Mouse (Mus musculus): Measurements from ENCODE around the gene Apol7e. TPM values are rescaled to one million over a fixed set of nuclear protein-coding genes. Genes with fewer than 3 reads are reported as not detected.
"Not testable (repeated sequence)": the region's sequence is repeated elsewhere in the genome, so short reads cannot be mapped to it uniquely, and the experiment has no call there.

Gene Apol7e
- polyA plus RNA-seq, 1 experiment from 2014 or later: 0.19 TPM

DNA sequence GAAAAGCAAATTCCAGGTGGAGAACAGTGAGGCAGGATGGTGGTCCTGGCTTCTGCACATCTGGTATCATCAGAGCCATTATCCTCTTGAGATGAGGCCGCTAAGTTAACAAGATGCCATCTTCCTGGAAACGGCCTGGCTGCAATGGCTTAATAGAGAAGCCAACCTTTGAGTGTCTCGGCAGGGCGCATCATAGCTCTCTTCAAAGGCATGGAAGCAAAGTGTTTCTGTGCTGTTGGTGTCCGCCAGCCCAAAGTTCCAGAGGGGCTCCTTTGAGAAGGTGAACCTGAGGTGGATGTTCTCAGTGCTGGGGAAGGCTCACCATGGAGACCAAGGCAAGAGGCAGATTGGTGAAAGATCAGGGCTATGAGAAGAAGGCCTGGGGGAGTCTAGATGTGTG, 32.9 kb downstream of the Apol7e start:
- Histone ChIP-seq H3K36me3 (ENCODE audit: control insufficient read depth, insufficient read depth, low read length) (no peaks in the 10 kb centered on the region), H3K27me3 (ENCODE audit: control insufficient read depth, insufficient read depth, low read length) (no peaks in the 10 kb centered on the region), H3K4me2 (replicated peaks; ENCODE audit: low read depth, low read length) (no peak overlapping the region), H3K4me1 (ENCODE audit: control insufficient read depth, insufficient read depth, low read length) (no peaks in the 10 kb centered on the region), H3K4me3 (ENCODE audit: low read depth, low read length) (no peak overlapping the region), H3K9me3 (ENCODE audit: control insufficient read depth, low read depth, low read length) (no peaks in the 10 kb centered on the region), H3K9ac (replicated peaks; ENCODE audit: low read depth, low read length) (no peak overlapping the region), H3K27ac (ENCODE audit: low read length) (no peak overlapping the region)
- 89% methylated on average over 5 of the region's 5 CpGs for WGBS
- no peak for ATAC-seq (ENCODE audit: insufficient number of reproducible peaks, insufficient read depth, low FRiP score, low read depth)

GRCm38 (mm10) chr15:77732851-77733250, 34.2 kb downstream of the Apol7e start:
- H3K9me3 ChIP-seq (ENCODE audit: control insufficient read depth, low read depth, low read length); H3K9ac ChIP-seq (replicated peaks; ENCODE audit: low read depth, low read length); H3K27me3 ChIP-seq (ENCODE audit: control insufficient read depth, insufficient read depth, low read length); H3K36me3 ChIP-seq (ENCODE audit: control insufficient read depth, insufficient read depth, low read length); H3K4me2 ChIP-seq (replicated peaks; ENCODE audit: low read depth, low read length); H3K4me3 ChIP-seq (ENCODE audit: low read depth, low read length); H3K27ac ChIP-seq (ENCODE audit: low read length); ATAC-seq (ENCODE audit: insufficient number of reproducible peaks, insufficient read depth, low FRiP score, low read depth); H3K4me1 ChIP-seq (ENCODE audit: control insufficient read depth, insufficient read depth, low read length): not testable (repeated sequence)
- 74% methylated on average over 10 of the region's 10 CpGs for WGBS

GRCm38 (mm10) chr15:77733380-77733779, 34.7 kb downstream of the Apol7e start:
- H3K4me2 ChIP-seq (replicated peaks; ENCODE audit: low read depth, low read length); H3K27ac ChIP-seq (ENCODE audit: low read length); ATAC-seq (ENCODE audit: insufficient number of reproducible peaks, insufficient read depth, low FRiP score, low read depth); H3K4me3 ChIP-seq (ENCODE audit: low read depth, low read length); H3K27me3 ChIP-seq (ENCODE audit: control insufficient read depth, insufficient read depth, low read length); H3K9me3 ChIP-seq (ENCODE audit: control insufficient read depth, low read depth, low read length); H3K9ac ChIP-seq (replicated peaks; ENCODE audit: low read depth, low read length); H3K36me3 ChIP-seq (ENCODE audit: control insufficient read depth, insufficient read depth, low read length); H3K4me1 ChIP-seq (ENCODE audit: control insufficient read depth, insufficient read depth, low read length): not testable (repeated sequence)
- WGBS: 58% methylated on average over 8 of the region's 8 CpGs

GRCm38 (mm10) chr15:77733903-77734302, 35.2 kb downstream of the Apol7e start:
- not testable (repeated sequence) for H3K27ac ChIP-seq (ENCODE audit: low read length); H3K4me3 ChIP-seq (ENCODE audit: low read depth, low read length); ATAC-seq (ENCODE audit: insufficient number of reproducible peaks, insufficient read depth, low FRiP score, low read depth); H3K4me1 ChIP-seq (ENCODE audit: control insufficient read depth, insufficient read depth, low read length); H3K9ac ChIP-seq (replicated peaks; ENCODE audit: low read depth, low read length); H3K36me3 ChIP-seq (ENCODE audit: control insufficient read depth, insufficient read depth, low read length); H3K27me3 ChIP-seq (ENCODE audit: control insufficient read depth, insufficient read depth, low read length); H3K9me3 ChIP-seq (ENCODE audit: control insufficient read depth, low read depth, low read length); H3K4me2 ChIP-seq (replicated peaks; ENCODE audit: low read depth, low read length)
- 62% methylated on average over 4 of the region's 4 CpGs for WGBS

- H3K27ac ChIP-seq (ENCODE audit: low read length): no peak overlapping the region
- no peaks in the 10 kb centered on the region for H3K9me3 ChIP-seq (ENCODE audit: control insufficient read depth, low read depth, low read length)
- no peak overlapping the region for H3K9ac ChIP-seq (replicated peaks; ENCODE audit: low read depth, low read length)
- H3K4me2 ChIP-seq (replicated peaks; ENCODE audit: low read depth, low read length): no peak overlapping the region
- H3K27me3 ChIP-seq (ENCODE audit: control insufficient read depth, insufficient read depth, low read length): no peaks in the 10 kb centered on the region
- no peak overlapping the region for H3K4me3 ChIP-seq (ENCODE audit: low read depth, low read length)
- ATAC-seq (ENCODE audit: insufficient number of reproducible peaks, insufficient read depth, low FRiP score, low read depth): peak; percentile 69; the same call in 1 of the 2 replicates
- no peaks in the 10 kb centered on the region for H3K36me3 ChIP-seq (ENCODE audit: control insufficient read depth, insufficient read depth, low read length)
- WGBS: 72% methylated on average over 9 of the region's 9 CpGs
- H3K4me1 ChIP-seq (ENCODE audit: control insufficient read depth, insufficient read depth, low read length): no peaks in the 10 kb centered on the region
Measured at GRCm38 (mm10) chr15:77740511-77741297, 42.0 kb downstream of the Apol7e start.

GRCm38 (mm10) chr15:77741556-77741955, 42.9 kb downstream of the Apol7e start:
- 83% methylated on average over 6 of the region's 6 CpGs for WGBS
- not testable (repeated sequence) for H3K36me3 ChIP-seq (ENCODE audit: control insufficient read depth, insufficient read depth, low read length); H3K9me3 ChIP-seq (ENCODE audit: control insufficient read depth, low read depth, low read length); H3K4me3 ChIP-seq (ENCODE audit: low read depth, low read length); H3K27me3 ChIP-seq (ENCODE audit: control insufficient read depth, insufficient read depth, low read length); H3K27ac ChIP-seq (ENCODE audit: low read length); H3K4me2 ChIP-seq (replicated peaks; ENCODE audit: low read depth, low read length); ATAC-seq (ENCODE audit: insufficient number of reproducible peaks, insufficient read depth, low FRiP score, low read depth); H3K9ac ChIP-seq (replicated peaks; ENCODE audit: low read depth, low read length); H3K4me1 ChIP-seq (ENCODE audit: control insufficient read depth, insufficient read depth, low read length)

- no peak overlapping the region for H3K4me3 ChIP-seq (ENCODE audit: low read depth, low read length)
- H3K27me3 ChIP-seq (ENCODE audit: control insufficient read depth, insufficient read depth, low read length): no peaks in the 10 kb centered on the region
- no peaks in the 10 kb centered on the region for H3K4me1 ChIP-seq (ENCODE audit: control insufficient read depth, insufficient read depth, low read length)
- no peak for ATAC-seq (ENCODE audit: insufficient number of reproducible peaks, insufficient read depth, low FRiP score, low read depth)
- 21% methylated on average over 5 of the region's 5 CpGs for WGBS
- H3K9me3 ChIP-seq (ENCODE audit: control insufficient read depth, low read depth, low read length): no peaks in the 10 kb centered on the region
- H3K4me2 ChIP-seq (replicated peaks; ENCODE audit: low read depth, low read length): no peak overlapping the region
- no peaks in the 10 kb centered on the region for H3K36me3 ChIP-seq (ENCODE audit: control insufficient read depth, insufficient read depth, low read length)
- H3K27ac ChIP-seq (ENCODE audit: low read length): no peak overlapping the region
- no peak overlapping the region for H3K9ac ChIP-seq (replicated peaks; ENCODE audit: low read depth, low read length)
Measured at GRCm38 (mm10) chr15:77744632-77745031, 46.0 kb downstream of the Apol7e start.

DNA sequence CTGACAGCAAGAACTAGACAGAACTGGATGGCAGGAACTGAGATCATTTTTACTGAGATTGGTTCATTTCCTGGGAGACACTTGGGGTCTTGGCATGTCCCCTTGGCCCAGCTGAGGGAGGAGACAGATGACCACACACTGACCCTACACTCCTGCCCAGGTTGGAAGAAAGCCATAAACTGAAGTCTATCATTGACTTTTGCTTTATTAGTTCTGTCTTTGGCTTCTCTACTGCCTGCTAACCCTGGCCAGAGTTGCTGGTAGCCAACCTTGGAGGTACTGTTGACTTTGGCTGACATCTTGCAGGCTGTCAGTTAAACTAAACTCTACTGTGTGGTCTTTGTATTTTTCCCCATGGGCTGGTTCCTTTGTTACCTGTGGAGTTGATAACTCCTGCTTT, 46.4 kb downstream of the Apol7e start:
- H3K36me3 ChIP-seq (ENCODE audit: control insufficient read depth, insufficient read depth, low read length): no peaks in the 10 kb centered on the region
- no peaks in the 10 kb centered on the region for H3K4me1 ChIP-seq (ENCODE audit: control insufficient read depth, insufficient read depth, low read length)
- no peaks in the 10 kb centered on the region for H3K27me3 ChIP-seq (ENCODE audit: control insufficient read depth, insufficient read depth, low read length)
- ATAC-seq (ENCODE audit: insufficient number of reproducible peaks, insufficient read depth, low FRiP score, low read depth): no peak
- no peaks in the 10 kb centered on the region for H3K9me3 ChIP-seq (ENCODE audit: control insufficient read depth, low read depth, low read length)
- H3K27ac ChIP-seq (ENCODE audit: low read length): no peak overlapping the region
- H3K4me3 ChIP-seq (ENCODE audit: low read depth, low read length): no peak overlapping the region
- H3K4me2 ChIP-seq (replicated peaks; ENCODE audit: low read depth, low read length): no peak overlapping the region
- H3K9ac ChIP-seq (replicated peaks; ENCODE audit: low read depth, low read length): no peak overlapping the region

- 80% methylated on average over 1 of the region's 1 CpGs for WGBS
- Histone ChIP-seq H3K4me2 (replicated peaks; ENCODE audit: low read depth, low read length) (no peak overlapping the region), H3K4me1 (ENCODE audit: control insufficient read depth, insufficient read depth, low read length) (no peaks in the 10 kb centered on the region), H3K27me3 (ENCODE audit: control insufficient read depth, insufficient read depth, low read length) (no peaks in the 10 kb centered on the region), H3K27ac (ENCODE audit: low read length) (no peak overlapping the region), H3K9me3 (ENCODE audit: control insufficient read depth, low read depth, low read length) (no peaks in the 10 kb centered on the region), H3K9ac (replicated peaks; ENCODE audit: low read depth, low read length) (no peak overlapping the region), H3K36me3 (ENCODE audit: control insufficient read depth, insufficient read depth, low read length) (no peaks in the 10 kb centered on the region), H3K4me3 (ENCODE audit: low read depth, low read length) (no peak overlapping the region)
- ATAC-seq (ENCODE audit: insufficient number of reproducible peaks, insufficient read depth, low FRiP score, low read depth): no peak
Measured at GRCm38 (mm10) chr15:77746326-77746725, 47.7 kb downstream of the Apol7e start.
